Mouse (Mus musculus) cerebellum, adult 2 months (tissue): Measurements from ENCODE around the gene Pick1. TPM values are rescaled to one million over a fixed set of nuclear protein-coding genes. Genes with fewer than 3 reads are reported as not detected.
"Not testable (repeated sequence)": the region's sequence is repeated elsewhere in the genome, so short reads cannot be mapped to it uniquely, and the experiment has no call there.

Experiments
- DNase-seq, 2 experiments: peaks; one replicate each; pipeline ENCODE4 v3.0.0; 2021
- H3K27ac ChIP-seq: fragments of 200-500 bp; 2 replicates; pipeline ENCODE4 v1.5.1; 2012; ENCODE audit warnings: low read length, control low read depth, inconsistent platforms; ENCODE audit not compliant: insufficient read depth
- H3K27me3 ChIP-seq: fragments of 200-500 bp; 2 replicates; pipeline ENCODE4 v1.6.1; 2012; ENCODE audit warnings: inconsistent platforms, mild to moderate bottlenecking, low read length, moderate library complexity; ENCODE audit not compliant: control insufficient read depth, insufficient read depth
- H3K4me1 ChIP-seq: fragments of 200-500 bp; 2 replicates; pipeline ENCODE4 v1.6.1; 2011; ENCODE audit warnings: low read length; ENCODE audit not compliant: control insufficient read depth, insufficient read depth
- H3K4me3 ChIP-seq: fragments of 200-500 bp; replicated peaks from 2 replicates; pipeline ENCODE3; 2011; ENCODE audit warnings: mild to moderate bottlenecking, low read depth, low read length, control low read depth; ENCODE audit not compliant: insufficient read depth
- CTCF ChIP-seq: fragments of 200-500 bp; IDR thresholded peaks from 2 replicates; pipeline ENCODE4 v1.5.1; 2011; ENCODE audit warnings: low read depth, mild to moderate bottlenecking, control low read depth, low read length, moderate library complexity, borderline replicate concordance; ENCODE audit not compliant: insufficient read depth
- POLR2A ChIP-seq: fragments of 200-500 bp; IDR thresholded peaks from 2 replicates; pipeline ENCODE4 v1.6.1; 2011; ENCODE audit warnings: low read length, control low read depth, borderline replicate concordance; ENCODE audit not compliant: insufficient read depth
- WGBS: fragments of 180-500 bp; shearing (Covaris S2); methylation state at CpG from one replicate; pipeline ENCODE4 v1.1.7; 2018; 5-methylcytosine and 5-hydroxymethylcytosine counted together
- polyA plus RNA-seq: library from polyadenylated mRNA; depleted of rRNA; stranded (reverse); fragments of >200 nt; gene quantifications from 2 replicates; pipeline ENCODE4 v1.2.3, GENCODE M21; 2012

Gene Pick1
- polyA plus RNA-seq, 1 experiment, result 93.1 TPM

DNA sequence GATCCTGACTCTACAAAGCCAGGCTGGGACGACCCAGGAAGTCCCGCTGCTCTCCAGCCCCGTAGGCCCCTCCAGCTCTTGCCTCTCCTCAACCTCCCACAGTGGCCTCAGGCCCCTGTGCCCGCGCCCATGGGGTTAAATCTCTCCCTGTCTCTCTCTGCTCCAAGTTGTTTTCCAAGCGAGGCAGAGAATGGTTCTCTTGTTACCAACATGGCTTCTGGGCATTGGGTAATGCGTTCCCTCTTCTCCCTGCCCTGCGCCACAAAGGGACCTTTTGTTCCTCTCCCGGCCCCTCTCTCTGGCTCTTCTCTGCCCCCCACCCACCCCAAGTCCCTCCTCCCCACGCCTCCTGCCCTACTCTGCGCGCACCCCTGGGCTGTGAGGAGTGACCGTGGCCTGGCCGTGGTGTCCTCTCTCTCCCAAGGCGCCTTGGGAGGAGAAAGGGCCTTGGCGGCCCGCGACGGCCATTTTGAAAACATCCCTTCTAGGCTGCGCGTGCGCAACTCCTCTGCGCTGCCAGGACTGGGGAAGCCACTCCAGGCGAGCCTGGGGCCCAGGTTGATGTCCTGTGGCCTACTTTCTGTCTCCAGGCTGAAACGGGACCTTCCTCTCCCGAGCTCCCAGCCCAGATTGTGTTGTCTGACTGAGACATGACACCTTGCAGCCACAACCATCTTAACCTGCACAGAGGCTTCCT, 16.1 kb upstream of the Pick1 start:
- 83% methylated on average over 26 of the region's 26 CpGs for WGBS
- Histone ChIP-seq H3K4me3 (no peak overlapping the region), H3K4me1 (no peaks in the 10 kb centered on the region), H3K27ac (peak overlapping the region; percentile 62; the same call in 1 of the 2 replicates), H3K27me3 (no peaks in the 10 kb centered on the region)
- peak in 1 of 2 experiments; percentile 23 for DNase-seq
- TF ChIP-seq CTCF, result no peak
- no peak for TF ChIP-seq POLR2A

DNA sequence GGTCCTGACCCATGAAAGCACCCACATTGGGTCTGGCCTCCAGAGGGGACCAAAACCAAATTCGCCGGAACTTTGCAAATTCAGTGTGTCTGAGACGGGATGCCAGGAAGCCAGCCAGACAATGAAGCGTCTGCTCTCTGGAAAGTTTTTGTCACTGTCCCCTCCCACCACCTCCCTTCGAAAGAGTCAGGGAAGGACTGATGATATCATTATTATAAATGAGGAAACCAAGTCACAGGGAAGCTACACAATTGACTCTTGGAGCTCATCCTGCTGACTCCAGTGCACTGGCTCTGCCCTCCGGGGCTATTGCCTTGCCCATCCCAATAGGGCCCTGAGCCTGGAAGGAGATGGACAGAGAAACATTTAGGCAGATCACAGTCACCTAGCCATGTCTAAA, 15.4 kb upstream of the Pick1 start:
- WGBS, result 49% methylated on average over 6 of the region's 6 CpGs
- Histone ChIP-seq H3K27ac (peak overlapping the region; percentile 62; the same call in 1 of the 2 replicates), H3K4me3 (no peak overlapping the region), H3K27me3 (no peaks in the 10 kb centered on the region), H3K4me1 (no peaks in the 10 kb centered on the region)
- TF ChIP-seq CTCF (no peak), POLR2A (no peak)
- no peak for DNase-seq

DNA sequence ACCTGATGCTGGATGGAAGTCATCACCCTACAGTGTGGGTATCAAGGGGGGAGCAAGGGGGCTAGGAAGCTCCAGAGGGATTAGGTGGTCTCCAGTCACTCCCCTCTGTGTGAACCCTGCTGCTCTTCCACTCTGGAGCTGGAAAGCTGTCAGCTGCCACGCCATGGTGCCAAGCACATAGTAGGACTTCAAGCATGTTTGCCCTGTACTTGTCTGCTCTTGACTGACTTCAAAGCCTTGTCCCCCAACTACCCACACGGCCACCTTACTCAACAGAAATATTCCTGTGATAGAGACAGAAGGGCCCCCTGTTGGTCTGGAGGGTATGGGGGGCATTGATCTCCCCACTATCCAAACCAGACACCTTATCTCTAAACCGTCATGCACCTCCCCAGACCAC, 12.8 kb upstream of the Pick1 start:
- TF ChIP-seq CTCF (no peak), POLR2A (no peak)
- WGBS, result 75% methylated on average over 3 of the region's 3 CpGs
- DNase-seq, result no peak
- H3K27ac ChIP-seq, result no peak overlapping the region
- no peaks in the 10 kb centered on the region for H3K4me1 ChIP-seq
- no peak overlapping the region for H3K4me3 ChIP-seq
- H3K27me3 ChIP-seq, result no peaks in the 10 kb centered on the region

DNA sequence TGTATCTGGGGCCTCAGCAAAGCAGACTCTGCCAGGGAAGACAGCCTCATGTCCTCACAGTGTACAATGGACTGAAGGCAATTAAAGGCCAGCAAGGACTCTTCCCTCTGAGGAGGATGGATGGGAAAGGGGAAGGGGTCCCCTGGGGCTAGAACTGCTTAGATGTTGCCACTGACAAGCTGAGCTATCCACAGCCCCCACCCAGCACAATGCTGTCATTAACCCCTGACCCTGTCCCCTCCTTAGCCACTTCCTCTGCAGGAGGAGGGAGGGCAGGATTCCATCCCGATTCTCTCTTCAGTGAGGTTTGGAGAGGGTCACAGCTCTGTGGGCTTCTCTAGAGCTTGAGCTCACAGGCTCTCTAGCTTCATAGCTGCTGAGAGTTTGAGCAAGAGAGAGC, 9.4 kb upstream of the Pick1 start:
- Histone ChIP-seq H3K27me3 (no peaks in the 10 kb centered on the region), H3K27ac (no peak overlapping the region), H3K4me3 (no peak overlapping the region), H3K4me1 (peaks cover 2% of the 10 kb centered on the region)
- WGBS, result 0% methylated on average over 1 of the region's 1 CpGs
- TF ChIP-seq CTCF, result no peak
- TF ChIP-seq POLR2A, result no peak
- DNase-seq, result no peak

DNA sequence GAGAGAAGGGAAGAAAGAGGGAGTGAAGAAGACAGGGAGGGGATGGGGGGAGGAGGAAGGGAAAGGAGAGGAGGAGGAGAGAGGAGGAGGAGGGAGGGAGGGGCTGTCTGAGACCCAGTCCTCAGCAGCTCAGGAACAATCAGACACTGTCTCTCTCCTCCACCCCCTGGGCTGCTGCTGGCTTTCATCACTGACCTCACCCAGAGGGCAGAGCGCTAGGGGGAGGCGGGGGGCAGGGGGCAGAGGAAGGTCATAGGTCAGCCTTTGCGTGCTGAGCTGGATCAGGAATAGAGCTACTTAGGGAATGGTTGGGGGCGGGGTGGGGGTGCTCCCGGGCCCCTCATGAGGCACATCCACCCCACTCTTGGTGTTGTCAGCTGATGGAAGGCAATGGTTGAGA, 5.3 kb upstream of the Pick1 start:
- H3K4me3 ChIP-seq, result no peak overlapping the region
- TF ChIP-seq CTCF, result no peak
- TF ChIP-seq POLR2A, result no peak
- WGBS, result 15% methylated on average over 5 of the region's 5 CpGs
- no peak for DNase-seq
- H3K27me3 ChIP-seq, result no peaks in the 10 kb centered on the region
- no peak overlapping the region for H3K27ac ChIP-seq
- H3K4me1 ChIP-seq, result peaks cover 3% of the 10 kb centered on the region

DNA sequence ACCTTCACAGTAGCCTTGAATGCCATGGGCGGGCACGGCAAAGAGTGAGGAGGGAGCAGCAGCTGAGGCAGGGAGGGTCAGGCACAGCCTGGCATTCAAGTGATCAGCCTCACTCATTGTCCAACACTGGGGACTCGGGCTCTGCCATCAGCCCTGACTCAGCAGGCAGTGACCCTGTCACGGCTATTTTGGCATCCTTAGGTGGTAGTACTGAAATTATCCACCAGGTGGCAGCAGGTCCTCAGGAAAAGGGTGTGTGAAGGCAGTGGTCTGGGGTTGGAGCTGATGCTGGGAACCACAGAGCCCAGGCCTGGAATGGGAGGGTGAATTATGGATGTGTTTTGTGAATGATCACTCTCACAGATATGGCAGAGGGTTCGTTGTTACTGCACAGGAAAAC, 4.3 kb upstream of the Pick1 start:
- no peaks in the 10 kb centered on the region for H3K27me3 ChIP-seq
- TF ChIP-seq CTCF (peak; percentile 90), POLR2A (no peak)
- H3K4me1 ChIP-seq, result peaks cover 3% of the 10 kb centered on the region
- no peak overlapping the region for H3K27ac ChIP-seq
- 9% methylated on average over 5 of the region's 5 CpGs for WGBS
- H3K4me3 ChIP-seq, result peak overlapping the region; percentile 19
- peak; percentile 82 to 90 for DNase-seq

DNA sequence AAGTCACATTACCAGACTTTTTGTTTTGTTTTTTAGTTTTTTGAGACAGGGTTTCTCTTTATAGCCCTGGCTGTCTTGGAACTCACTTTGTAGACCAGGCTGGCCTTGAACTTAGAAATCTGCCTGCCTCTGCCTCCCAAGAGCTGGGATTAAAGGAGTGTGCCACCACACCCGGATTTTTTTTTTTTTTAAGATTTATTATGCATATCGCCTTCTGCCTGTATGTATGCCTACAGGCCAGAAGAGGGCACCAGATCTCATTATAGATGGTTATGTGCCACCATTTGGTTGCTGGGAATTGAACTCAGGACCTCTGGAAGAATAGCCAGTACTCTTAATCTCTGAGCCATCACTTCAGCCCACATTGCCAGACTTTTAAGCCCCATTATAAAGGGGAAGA, 3.2 kb upstream of the Pick1 start:
- WGBS, result 40% methylated on average over 2 of the region's 2 CpGs
- not testable (repeated sequence) for DNase-seq, H3K27me3 ChIP-seq, H3K27ac ChIP-seq, H3K4me1 ChIP-seq, H3K4me3 ChIP-seq

DNA sequence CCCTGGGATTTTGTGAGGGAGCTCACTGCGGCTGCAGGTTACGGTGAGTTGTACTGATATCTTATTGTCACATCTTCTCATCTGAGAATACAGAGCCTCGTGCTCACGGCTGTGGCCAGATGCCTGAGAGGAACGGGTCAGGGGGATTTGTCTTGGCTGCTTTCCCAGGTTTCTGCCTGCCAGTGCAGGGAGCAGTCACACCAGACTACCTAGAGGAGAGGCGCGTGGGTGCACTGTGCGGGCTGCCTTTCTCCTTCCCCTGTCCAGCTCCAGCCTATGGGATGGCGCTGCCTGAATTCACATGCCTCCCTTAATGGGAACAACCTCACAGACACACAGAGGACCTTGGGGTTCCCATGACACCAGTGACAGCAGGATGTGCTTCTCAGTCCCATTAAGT, 6.3 kb downstream of the Pick1 start:
- Histone ChIP-seq H3K4me3 (no peak overlapping the region), H3K27ac (no peak overlapping the region), H3K27me3 (no peaks in the 10 kb centered on the region), H3K4me1 (no peaks in the 10 kb centered on the region; the same call in 1 of the 2 replicates)
- no peak for DNase-seq
- WGBS, result 46% methylated on average over 9 of the region's 9 CpGs
- no peak for TF ChIP-seq POLR2A
- TF ChIP-seq CTCF, result no peak

DNA sequence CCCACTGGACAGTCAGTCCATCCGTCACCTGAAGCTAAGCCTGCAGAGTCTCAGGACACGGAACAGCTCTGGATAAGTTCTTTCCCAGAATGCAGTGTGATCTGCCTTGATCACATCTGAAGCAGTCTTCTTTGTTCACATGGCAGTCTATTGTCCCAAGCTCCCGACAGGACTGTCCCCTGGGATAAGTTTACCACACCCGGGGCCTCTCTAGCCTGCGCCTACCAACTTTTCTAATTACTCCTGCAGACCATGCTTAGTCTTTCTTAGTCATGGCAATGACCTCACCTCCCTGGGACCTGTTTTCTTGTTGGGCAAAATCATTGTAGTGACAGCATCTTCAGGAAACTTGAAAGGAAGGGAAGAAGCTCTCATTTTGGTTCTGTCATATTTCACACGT, 9.1 kb downstream of the Pick1 start:
- H3K4me1 ChIP-seq, result no peaks in the 10 kb centered on the region
- no peak overlapping the region for H3K27ac ChIP-seq
- H3K27me3 ChIP-seq, result no peaks in the 10 kb centered on the region
- 79% methylated on average over 6 of the region's 6 CpGs for whole genome bisulfite sequencing
- DNase-seq, result no peak
- no peak overlapping the region for H3K4me3 ChIP-seq
- TF ChIP-seq POLR2A (no peak), CTCF (no peak)
